Mouse (Mus musculus) lung, postnatal 36 days (tissue): Measurements from ENCODE around the gene Enah.

Experiments used
- DNase-seq: peaks from one replicate; pipeline ENCODE4 v3.0.0; 2022; ENCODE audit warnings: mixed read lengths

Gene Enah

GRCm38 (mm10) chr1:182027426-182027979 is 7.7 kb upstream of the Enah start:
- no peak for DNase-seq

- no peak for DNase-seq
Measured at GRCm38 (mm10) chr1:182026821-182027220, 7.0 kb upstream of the Enah start.

- DNase-seq: no peak
Measured at GRCm38 (mm10) chr1:182026120-182026519, 6.3 kb upstream of the Enah start.

- peak; percentile 57 for DNase-seq
Measured at GRCm38 (mm10) chr1:182021691-182022299, 2.0 kb upstream of the Enah start.

GRCm38 (mm10) chr1:182020831-182021460 is 1.2 kb upstream of the Enah start:
- DNase-seq: no peak

- DNase-seq: no peak
Measured at GRCm38 (mm10) chr1:182019266-182019925, 394 bp downstream of the Enah start.

DNA sequence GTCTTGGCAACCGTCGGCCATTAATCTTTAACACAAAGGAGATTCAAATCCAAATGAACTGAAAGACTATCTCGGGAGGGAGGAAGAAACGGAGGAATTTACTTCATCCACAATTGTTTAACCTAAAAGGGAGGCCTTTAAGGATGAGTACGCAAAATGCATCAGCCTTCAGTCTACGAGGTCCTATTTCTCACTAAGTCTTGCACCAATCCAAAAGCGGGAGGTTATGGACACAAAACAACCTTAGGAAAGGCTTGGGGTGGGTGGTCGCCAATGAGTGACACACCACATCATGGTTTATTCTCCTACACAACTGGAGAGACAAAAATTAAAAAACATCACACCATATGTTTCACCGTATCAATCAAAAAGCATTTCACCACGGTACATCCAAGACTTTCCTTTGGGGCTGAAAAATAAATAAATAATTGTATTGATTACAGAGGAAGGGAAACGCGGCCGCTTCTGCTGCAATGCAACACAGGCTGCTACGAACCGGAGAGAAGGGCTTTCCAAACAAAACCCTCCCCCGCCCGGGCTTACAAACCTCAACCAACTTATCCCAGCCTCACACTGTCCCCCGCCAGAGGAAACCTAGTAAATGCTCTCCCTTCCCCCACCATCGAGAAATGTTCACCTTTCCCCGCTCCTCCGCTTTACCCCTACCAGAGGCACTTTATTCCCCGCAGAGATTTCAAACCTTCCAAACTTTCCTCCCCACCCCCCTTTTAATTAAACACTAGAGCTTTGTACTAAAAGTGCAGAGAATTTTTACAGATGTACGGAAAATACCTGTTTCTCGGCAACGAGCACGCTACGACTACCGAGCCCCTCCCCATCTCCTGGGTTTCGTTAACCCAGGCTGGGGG is 1.2 kb downstream of the Enah start:
- DNase-seq: peak; percentile 43

DNA sequence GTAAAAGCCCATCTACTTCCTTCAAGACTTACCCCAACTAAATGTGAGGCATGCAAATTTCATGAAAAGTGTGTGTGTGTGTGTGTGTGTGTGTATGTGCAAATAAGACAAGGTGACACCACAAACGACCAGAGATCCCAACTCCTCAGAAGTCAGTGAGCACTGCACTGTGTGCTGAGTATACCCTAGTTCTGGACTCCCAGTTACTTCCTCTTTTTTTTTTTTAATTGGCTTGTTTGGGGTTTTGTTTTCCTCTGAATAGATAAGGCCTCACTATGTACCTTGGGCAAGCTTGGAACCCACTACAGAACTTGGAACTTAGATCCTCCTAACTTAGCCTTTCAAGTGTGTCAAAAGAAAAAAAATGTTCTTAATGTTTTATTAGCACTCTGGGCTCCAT is 14.0 kb downstream of the Enah start:
- DNase-seq: no peak

DNA sequence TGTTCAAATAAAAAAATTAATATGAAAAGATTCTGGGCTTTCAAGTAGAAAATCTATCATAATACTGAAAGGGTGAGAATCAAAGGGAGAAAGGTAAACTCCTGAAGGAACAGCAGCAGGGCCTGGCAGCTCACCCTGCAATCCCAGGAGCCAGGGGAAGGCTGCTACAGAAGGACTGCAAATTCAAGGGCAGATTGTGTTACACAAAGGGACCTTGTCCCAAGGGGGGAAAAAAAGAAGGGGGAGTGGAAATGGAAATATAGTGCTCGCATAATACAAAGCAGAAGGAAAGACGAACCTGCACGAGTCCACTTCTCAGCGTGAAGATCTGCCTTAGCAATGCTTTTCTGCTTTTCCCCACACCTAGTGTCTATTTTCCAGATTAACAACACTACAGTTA is 21.1 kb downstream of the Enah start:
- no peak for DNase-seq

DNA sequence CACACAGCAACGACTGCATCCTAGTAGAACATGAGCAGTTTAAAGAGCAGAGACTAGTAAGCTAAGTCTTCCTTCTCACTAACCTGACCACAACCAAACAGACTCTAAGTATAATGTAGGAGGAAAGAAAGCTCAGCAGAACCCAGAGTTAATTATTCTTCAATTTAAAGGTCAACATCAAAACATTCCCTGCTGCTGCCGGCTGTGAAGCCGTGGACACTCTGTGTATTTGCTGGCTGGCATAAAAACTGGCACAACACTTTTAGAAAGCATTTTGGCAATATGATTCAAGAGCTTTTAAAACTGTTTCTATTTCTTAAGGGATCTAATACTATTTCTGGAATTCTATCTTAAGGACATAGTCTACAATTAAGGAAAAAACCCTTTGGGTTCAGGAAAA is 22.0 kb downstream of the Enah start:
- no peak for DNase-seq

DNA sequence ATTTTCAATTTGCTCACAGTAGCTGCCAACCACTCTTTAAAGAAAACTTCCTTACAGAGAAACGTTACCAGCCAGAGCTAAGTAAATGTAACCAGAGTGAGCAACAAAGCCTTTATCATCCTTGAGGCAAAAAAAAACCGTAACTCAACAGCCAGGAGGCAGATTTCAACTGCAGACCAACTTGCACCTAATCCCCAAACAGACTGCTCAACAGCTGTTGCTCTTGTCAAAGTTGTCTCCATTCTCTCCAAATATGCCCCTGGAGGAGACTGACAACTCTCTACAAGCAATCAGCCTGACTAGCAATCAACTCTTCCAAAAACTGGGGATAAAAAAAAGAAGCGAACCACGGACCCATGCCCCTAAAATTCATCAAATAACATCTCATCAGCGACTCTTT is 26.2 kb downstream of the Enah start:
- DNase-seq: no peak

DNA sequence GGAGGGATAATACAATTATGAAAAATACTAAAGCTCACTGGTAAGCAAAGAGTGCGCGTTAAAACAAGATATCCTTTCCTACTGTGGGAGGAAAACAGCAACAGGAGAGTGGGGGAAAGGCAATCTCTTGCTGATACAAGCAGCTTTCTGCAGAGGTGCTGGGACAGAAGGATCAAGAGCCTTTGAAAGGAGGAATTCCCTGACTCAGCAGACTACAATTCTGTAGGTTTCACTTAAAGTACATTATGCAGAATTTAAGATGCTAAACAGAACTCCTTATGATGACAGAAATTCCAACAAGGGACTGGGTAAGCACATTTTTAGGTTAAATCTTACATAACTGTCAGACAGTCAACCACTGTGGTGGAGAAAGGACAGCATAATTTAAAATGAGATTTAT is 31.4 kb downstream of the Enah start:
- no peak for DNase-seq

DNA sequence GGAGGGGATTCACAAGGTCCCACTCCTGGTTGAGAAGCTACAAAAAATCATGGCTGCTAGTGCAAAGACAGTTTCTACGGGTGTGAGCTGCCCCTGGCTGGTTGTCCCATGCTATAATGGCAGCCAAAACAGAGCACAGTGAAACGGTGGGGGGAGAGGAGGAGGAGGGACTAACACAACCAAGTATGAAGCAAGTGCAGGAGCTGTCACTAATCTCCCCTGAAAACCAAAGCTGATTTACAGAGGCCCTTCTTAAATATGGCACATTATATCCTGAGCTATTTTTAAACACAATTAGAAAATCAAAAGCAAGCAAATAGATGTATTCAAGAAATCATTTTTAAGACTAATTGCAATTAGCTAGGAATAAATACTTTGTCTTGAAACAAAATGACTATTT is 32.6 kb downstream of the Enah start:
- DNase-seq: no peak

DNA sequence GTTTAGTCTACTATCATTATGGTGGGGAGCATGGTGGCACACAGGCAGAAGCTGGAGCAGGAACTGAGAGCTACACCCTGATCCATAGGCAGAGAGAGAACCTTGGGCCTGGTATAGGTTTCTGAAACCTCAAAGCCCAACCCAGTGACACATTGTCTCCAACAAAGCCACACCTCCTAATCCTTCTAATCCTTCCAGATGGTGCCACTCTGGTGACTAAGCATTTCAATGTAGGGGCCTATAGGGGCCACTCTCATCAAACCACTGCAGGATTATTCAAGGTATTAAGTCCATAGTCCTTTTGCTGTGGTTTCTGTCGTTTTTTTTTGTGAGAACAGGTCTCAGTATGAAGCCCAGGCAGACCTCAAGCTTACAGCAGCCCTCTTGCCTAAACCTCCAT is 33.9 kb downstream of the Enah start:
- no peak for DNase-seq

DNA sequence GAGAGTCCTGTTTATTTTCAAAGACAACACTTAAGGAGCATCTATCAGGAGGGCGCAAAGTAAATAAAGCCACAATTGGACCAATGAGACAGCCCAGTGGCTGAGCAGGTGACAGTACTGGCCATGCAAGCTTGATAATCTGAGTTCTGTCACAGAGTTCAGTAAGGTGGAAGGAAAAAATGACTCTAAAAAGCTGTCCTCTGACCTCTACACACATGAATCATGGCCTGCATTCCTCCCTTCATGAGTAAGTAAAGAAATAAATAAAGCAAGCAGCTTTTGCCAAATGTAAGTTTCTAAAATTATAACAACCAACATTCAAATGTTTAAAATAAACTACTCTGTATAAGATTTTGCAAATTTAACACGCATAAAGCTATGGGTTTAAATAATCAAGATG is 35.0 kb downstream of the Enah start:
- DNase-seq: no peak

DNA sequence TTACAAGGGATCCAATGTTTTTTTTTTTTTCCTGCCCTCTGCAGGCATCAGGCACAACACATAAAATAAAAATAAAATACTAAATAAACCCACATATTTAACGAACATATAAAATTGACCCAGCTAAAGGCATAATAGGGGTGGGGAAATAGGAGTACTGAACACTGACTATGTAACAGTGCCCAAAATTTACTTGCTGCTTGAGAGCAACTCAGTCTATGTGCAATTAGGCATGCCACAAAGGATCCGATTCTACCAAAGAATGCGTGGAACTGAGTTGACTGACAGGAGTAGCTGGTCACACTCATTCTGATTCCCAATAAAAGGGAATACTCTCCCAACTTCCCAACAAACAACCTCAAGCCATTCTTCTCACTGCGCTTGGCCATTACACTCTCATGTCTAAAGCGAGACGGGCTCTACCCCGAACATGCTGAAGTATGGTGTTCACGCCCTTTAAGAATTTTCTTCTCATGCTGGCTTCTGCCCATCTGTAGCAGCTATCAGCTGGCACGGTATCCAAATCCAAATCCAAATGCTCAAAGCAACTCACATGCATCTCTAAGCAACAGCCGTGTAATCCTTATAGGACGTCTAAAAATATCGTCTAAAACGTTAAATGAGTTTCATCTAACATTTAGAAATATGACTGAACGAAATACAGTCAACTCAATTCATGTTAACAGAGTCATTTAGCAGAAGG is 39.6 kb downstream of the Enah start:
- DNase-seq: no peak

GRCm38 (mm10) chr1:181975510-181975909 is 44.3 kb downstream of the Enah start:
- no peak for DNase-seq

DNA sequence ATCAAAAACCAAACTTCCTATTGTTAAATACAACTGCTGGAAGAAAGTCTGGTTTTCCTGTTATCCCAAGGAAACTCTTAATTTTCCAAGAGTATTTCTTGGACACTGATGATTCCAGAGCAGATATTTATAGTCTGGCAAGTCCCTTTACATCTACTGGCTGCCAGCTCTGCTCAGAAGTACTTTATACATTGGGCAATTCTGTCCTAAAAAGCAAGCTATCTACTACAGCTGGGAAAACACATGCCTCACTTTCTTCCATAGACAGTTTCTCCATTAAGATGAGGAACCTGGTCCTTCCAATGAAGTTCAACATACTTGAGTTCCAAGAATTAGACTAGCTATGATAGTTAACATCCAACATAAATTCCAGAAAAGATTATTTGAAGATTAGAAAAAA is 44.9 kb downstream of the Enah start:
- peak; percentile 17 for DNase-seq

DNA sequence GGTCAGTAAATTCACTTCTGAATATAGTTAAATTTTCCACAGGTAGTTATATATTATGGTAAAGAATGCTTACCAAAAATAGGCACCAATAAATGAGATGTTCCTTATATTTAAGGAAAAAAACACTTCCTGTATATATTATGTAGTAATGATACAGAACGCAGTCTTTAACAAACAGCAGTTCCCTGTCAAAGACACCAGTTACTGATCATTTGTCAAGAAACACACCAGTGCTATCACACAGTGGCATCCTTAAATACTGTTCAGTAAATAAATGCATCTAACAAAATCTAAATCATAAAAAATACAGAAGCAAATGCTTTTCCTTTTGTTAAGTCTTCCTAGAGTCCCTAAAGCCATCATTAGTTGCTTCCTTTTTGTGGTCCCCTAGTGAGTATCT is 54.5 kb downstream of the Enah start:
- DNase-seq: no peak

DNA sequence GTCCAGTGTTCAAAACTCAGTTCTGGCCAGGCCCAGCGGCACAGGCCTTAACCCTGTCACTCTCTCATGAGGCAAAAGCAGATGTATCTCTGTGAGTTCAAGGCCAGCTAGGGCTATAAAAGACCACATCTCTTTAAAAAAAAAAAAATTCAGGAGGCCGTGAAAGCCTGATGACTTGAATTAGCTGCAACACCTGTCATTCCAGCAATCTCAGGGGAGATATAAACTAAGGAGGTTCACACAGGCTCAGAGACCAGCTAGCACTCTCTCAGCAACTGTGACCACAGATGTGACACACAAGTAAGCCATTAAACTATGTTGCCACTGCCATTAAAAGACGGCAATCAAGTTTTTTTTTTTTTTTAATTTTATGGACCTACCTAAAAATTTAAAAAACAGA is 56.0 kb downstream of the Enah start:
- DNase-seq: no peak

DNA sequence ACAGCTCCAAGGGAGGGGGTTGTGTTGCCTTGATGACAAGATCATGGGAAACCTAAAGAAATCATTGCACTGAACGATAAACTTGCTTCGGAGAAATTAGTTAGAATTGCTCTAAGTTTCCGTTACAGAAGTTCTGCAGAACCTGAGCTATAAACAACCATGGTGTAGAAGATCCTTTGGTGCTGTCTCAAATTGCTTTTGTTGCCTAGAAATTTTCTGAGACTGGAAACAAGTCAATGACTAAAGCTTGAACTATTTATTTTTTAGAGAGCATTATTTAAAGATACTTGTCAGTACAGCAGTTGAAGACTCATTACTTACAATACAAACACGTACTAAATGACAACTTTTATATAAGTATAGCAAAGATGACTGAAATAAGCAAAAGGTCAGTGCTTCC is 56.4 kb downstream of the Enah start:
- no peak for DNase-seq

- no peak for DNase-seq
Measured at GRCm38 (mm10) chr1:181960383-181960782, 59.4 kb downstream of the Enah start.

DNA sequence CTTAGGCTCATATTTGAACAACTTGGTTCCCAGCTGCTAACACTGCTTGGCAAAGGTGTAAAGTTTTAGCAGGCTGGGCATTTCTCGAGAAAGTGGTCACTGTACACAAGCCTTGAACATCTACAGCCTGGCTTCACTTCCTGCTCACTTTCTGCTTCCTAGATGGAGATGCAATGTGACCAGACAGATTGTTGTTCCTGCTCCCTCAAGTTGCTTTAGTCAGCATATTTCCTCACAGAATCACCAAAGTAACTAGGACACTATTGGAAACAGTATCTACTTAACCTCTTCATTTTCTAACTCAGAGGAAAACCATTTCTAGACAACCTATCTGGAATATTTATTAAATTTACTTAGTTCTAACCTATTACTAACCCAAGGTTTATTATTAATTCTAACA is 61.4 kb downstream of the Enah start:
- no peak for DNase-seq
